Mouse (Mus musculus): ENCODE data around the gene Gls2. TPM values are rescaled to one million over a fixed set of nuclear protein-coding genes. Genes with fewer than 3 reads are reported as not detected.
A peak's percentile ranks its signal among the peaks of the same experiment; 100 is the strongest.
"Not testable (repeated sequence)": the region's sequence is repeated elsewhere in the genome, so short reads cannot be mapped to it uniquely, and the experiment has no call there.

The Gls2 gene
- 3.2 and 3.7 TPM in 2 replicates for polyA plus RNA-seq (2015; fragmentation: Nextera tagmentation; extraction: Ambion mirVana)

DNA sequence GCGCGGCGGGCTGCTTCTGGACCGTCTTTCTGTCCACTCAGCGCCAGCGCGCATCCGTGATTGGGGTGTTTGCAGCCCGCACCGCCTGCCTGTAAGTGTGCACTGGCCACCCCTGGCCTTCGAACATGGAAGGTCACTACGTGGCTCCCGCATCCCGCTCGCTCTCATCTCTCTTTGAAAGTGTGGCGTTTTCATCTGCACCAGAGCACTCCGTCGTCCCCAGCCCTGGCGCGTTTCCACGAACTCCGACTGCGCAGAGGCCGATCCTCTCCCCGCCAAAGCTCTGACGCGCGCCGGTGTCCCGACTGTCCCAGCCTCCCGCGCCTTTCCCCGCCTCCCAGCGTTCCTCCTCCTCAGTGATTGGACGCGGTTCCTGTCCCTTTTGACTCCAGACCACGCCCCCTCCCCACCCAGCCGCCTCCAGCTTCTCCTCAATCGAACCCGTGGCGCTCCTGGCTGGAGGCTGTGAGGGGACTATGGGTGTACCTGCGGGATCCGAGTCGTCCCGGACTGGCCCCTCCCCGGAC, at the start of gene Gls2:
Gene Gls2, plus strand, starts transcription at position 434 of the 527 bp plus-strand sequence.
- peak within 1 kb of the TSS; percentile 99 for H3K4me2 ChIP-seq (ENCODE audit: low read depth, low read length)
- under 1% methylated on average over 46 of the region's 46 CpGs for WGBS
- peak; percentile 97 for ATAC-seq (ENCODE audit: insufficient read depth, low FRiP score)
- H3K27ac ChIP-seq (ENCODE audit: low read length): no peak within 1 kb of the TSS
- peaks cover 7% of the 10 kb centered on the region for H3K27me3 ChIP-seq (ENCODE audit: control insufficient read depth, insufficient read depth, low read length)
- peak within 1 kb of the TSS; percentile 75 for H3K4me3 ChIP-seq (replicated peaks; ENCODE audit: low read length)
- H3K4me1 ChIP-seq (ENCODE audit: control insufficient read depth, insufficient read depth, low read length): peaks cover 8% of the 10 kb centered on the region; the same call in 1 of the 2 replicates
- no peaks in the 10 kb centered on the region for H3K9me3 ChIP-seq (replicated peaks; ENCODE audit: control insufficient read depth, low read length)
- no peaks in the 10 kb centered on the region for H3K36me3 ChIP-seq (ENCODE audit: control insufficient read depth, insufficient read depth, low read length)
- H3K9ac ChIP-seq (ENCODE audit: low read length): peak within 1 kb of the TSS; percentile 80

GRCm38 (mm10) chr10:128144961-128145360, 49.3 kb upstream of the Gls2 start:
- Histone ChIP-seq H3K9ac (ENCODE audit: low read length) (no peak overlapping the region), H3K4me3 (replicated peaks; ENCODE audit: low read length) (no peak overlapping the region), H3K27me3 (ENCODE audit: control insufficient read depth, insufficient read depth, low read length) (no peaks in the 10 kb centered on the region), H3K4me1 (ENCODE audit: control insufficient read depth, insufficient read depth, low read length) (peaks cover 9% of the 10 kb centered on the region; the same call in 1 of the 2 replicates), H3K36me3 (ENCODE audit: control insufficient read depth, insufficient read depth, low read length) (0 out of 2 replicates have a peak, but pooled peaks cover 3% of the 10 kb centered on the region), H3K27ac (ENCODE audit: low read length) (peak overlapping the region; percentile 79; the same call in 1 of the 2 replicates), H3K9me3 (replicated peaks; ENCODE audit: control insufficient read depth, low read length) (no peaks in the 10 kb centered on the region), H3K4me2 (ENCODE audit: low read depth, low read length) (no peak overlapping the region)
- 73% methylated on average over 2 of the region's 2 CpGs for whole genome bisulfite sequencing
- ATAC-seq (ENCODE audit: insufficient read depth, low FRiP score): no peak

- Histone ChIP-seq H3K4me1 (ENCODE audit: control insufficient read depth, insufficient read depth, low read length) (peaks cover 20% of the 10 kb centered on the region; the same call in 1 of the 2 replicates), H3K4me2 (ENCODE audit: low read depth, low read length) (peak overlapping the region; percentile 37), H3K4me3 (replicated peaks; ENCODE audit: low read length) (peak overlapping the region; percentile 20; the same call in 1 of the 2 replicates), H3K36me3 (ENCODE audit: control insufficient read depth, insufficient read depth, low read length) (no peaks in the 10 kb centered on the region), H3K27me3 (ENCODE audit: control insufficient read depth, insufficient read depth, low read length) (no peaks in the 10 kb centered on the region), H3K9me3 (replicated peaks; ENCODE audit: control insufficient read depth, low read length) (no peaks in the 10 kb centered on the region), H3K9ac (ENCODE audit: low read length) (peak overlapping the region; percentile 13; the same call in 1 of the 2 replicates), H3K27ac (ENCODE audit: low read length) (peak overlapping the region; percentile 77)
- ATAC-seq (ENCODE audit: insufficient read depth, low FRiP score): no peak
- WGBS: 62% methylated on average over 5 of the region's 5 CpGs
Measured at GRCm38 (mm10) chr10:128148789-128149365, 45.4 kb upstream of the Gls2 start.

DNA sequence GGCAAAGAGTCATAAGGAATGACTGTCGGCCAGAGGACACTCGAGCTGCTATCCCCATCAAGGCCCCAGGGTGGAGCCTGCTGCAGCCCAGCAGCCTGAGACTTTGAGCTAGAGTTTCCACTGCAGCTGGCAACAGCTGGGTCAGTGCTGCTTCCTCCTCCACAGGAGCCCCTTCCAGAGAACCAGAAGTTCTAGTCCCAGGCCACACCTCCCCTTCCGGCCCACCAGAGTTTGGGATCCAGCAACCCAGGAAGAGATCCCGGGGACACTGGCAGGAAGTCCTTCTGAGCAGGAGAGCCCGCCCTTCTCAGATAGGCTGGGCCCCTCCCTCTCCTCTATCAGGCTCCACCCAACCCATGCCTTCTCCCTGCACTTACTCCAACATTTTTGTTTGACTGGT, 44.7 kb upstream of the Gls2 start:
- H3K4me2 ChIP-seq (ENCODE audit: low read depth, low read length): peak overlapping the region; percentile 37
- H3K27me3 ChIP-seq (ENCODE audit: control insufficient read depth, insufficient read depth, low read length): no peaks in the 10 kb centered on the region
- peaks cover 24% of the 10 kb centered on the region; the same call in 1 of the 2 replicates for H3K4me1 ChIP-seq (ENCODE audit: control insufficient read depth, insufficient read depth, low read length)
- no peaks in the 10 kb centered on the region for H3K9me3 ChIP-seq (replicated peaks; ENCODE audit: control insufficient read depth, low read length)
- peak overlapping the region; percentile 20 for H3K4me3 ChIP-seq (replicated peaks; ENCODE audit: low read length)
- no peaks in the 10 kb centered on the region for H3K36me3 ChIP-seq (ENCODE audit: control insufficient read depth, insufficient read depth, low read length)
- peak; percentile 97 for ATAC-seq (ENCODE audit: insufficient read depth, low FRiP score)
- peak overlapping the region; percentile 13; the same call in 1 of the 2 replicates for H3K9ac ChIP-seq (ENCODE audit: low read length)
- 0% methylated on average over 5 of the region's 5 CpGs for WGBS
- H3K27ac ChIP-seq (ENCODE audit: low read length): peak overlapping the region; percentile 77

DNA sequence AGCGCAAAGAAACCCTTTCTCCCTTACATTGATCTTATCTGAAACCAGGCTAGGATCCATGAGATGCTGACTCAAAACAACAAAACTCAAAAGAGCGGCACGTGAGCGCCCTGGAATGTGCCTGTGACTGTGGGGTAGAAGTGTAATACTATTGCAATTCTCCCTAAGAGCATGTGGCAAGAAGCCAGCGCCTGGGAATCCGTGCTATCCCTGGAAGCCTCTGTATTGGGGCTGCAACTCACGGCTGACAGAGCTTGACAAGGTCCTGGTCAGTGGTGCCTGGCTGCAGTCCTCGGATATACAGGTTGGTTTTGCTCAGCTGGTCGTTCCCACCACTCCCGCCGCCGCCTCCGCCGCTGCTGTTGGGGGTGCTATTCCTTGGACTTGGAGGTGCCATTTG, 43.3 kb upstream of the Gls2 start:
- peaks cover 24% of the 10 kb centered on the region; the same call in 1 of the 2 replicates for H3K4me1 ChIP-seq (ENCODE audit: control insufficient read depth, insufficient read depth, low read length)
- H3K9ac ChIP-seq (ENCODE audit: low read length): no peak overlapping the region
- H3K4me3 ChIP-seq (replicated peaks; ENCODE audit: low read length): no peak overlapping the region
- no peaks in the 10 kb centered on the region for H3K9me3 ChIP-seq (replicated peaks; ENCODE audit: control insufficient read depth, low read length)
- H3K27ac ChIP-seq (ENCODE audit: low read length): peak overlapping the region; percentile 77; the same call in 1 of the 2 replicates
- ATAC-seq (ENCODE audit: insufficient read depth, low FRiP score): no peak
- no peak overlapping the region for H3K4me2 ChIP-seq (ENCODE audit: low read depth, low read length)
- WGBS: 68% methylated on average over 14 of the region's 14 CpGs
- no peaks in the 10 kb centered on the region for H3K36me3 ChIP-seq (ENCODE audit: control insufficient read depth, insufficient read depth, low read length)
- H3K27me3 ChIP-seq (ENCODE audit: control insufficient read depth, insufficient read depth, low read length): no peaks in the 10 kb centered on the region

DNA sequence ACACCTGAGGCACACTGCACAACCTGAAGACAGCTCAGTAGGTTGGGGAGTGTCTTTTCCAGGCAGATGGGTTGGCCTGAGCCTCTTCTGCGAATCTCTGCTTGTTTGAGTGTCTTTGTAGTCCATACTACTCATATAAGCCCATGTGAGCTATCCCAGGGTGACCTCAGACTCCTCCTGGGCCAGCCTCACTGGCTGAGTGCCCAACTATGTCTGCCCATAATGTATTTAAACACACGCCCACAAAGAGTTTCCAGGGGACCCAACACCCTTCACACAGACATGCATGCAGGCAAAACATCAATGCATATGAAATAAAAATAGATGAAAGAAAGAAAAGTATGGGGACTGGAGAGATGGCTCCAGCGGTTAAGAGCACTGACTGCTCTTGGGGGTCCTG, 40.3 kb upstream of the Gls2 start:
- peaks cover 21% of the 10 kb centered on the region; the same call in 1 of the 2 replicates for H3K4me1 ChIP-seq (ENCODE audit: control insufficient read depth, insufficient read depth, low read length)
- no peaks in the 10 kb centered on the region for H3K27me3 ChIP-seq (ENCODE audit: control insufficient read depth, insufficient read depth, low read length)
- H3K27ac ChIP-seq (ENCODE audit: low read length): no peak overlapping the region
- 69% methylated on average over 3 of the region's 3 CpGs for WGBS
- H3K4me3 ChIP-seq (replicated peaks; ENCODE audit: low read length): no peak overlapping the region
- no peak for ATAC-seq (ENCODE audit: insufficient read depth, low FRiP score)
- no peak overlapping the region for H3K4me2 ChIP-seq (ENCODE audit: low read depth, low read length)
- H3K9ac ChIP-seq (ENCODE audit: low read length): no peak overlapping the region
- no peaks in the 10 kb centered on the region for H3K9me3 ChIP-seq (replicated peaks; ENCODE audit: control insufficient read depth, low read length)
- H3K36me3 ChIP-seq (ENCODE audit: control insufficient read depth, insufficient read depth, low read length): no peaks in the 10 kb centered on the region

- not testable (repeated sequence) for H3K9me3 ChIP-seq (replicated peaks; ENCODE audit: control insufficient read depth, low read length); H3K4me2 ChIP-seq (ENCODE audit: low read depth, low read length); H3K4me3 ChIP-seq (replicated peaks; ENCODE audit: low read length); H3K27ac ChIP-seq (ENCODE audit: low read length); ATAC-seq (ENCODE audit: insufficient read depth, low FRiP score); H3K27me3 ChIP-seq (ENCODE audit: control insufficient read depth, insufficient read depth, low read length); H3K4me1 ChIP-seq (ENCODE audit: control insufficient read depth, insufficient read depth, low read length); H3K36me3 ChIP-seq (ENCODE audit: control insufficient read depth, insufficient read depth, low read length); H3K9ac ChIP-seq (ENCODE audit: low read length)
- WGBS: 66% methylated on average over 2 of the region's 3 CpGs
Measured at GRCm38 (mm10) chr10:128165726-128166125, 28.5 kb upstream of the Gls2 start.

DNA sequence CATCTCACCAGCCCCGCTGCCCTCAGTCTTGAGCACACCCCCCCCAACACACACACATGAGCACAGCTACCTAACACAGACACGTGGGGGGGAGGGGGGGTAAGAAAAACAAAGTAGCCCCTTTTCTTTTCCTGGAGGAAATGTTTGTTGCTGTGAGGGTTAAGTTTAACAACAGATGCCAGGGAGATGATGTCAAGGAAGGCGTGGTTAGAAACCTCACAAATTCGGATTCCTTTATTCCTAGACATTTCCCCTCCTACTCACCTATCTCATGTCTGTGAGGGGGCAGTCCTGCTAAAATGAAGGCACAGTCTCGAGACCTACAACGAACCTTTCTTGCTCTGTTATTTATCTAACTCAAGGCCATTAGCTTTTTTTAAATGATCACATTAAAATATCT, 27.2 kb upstream of the Gls2 start:
- Histone ChIP-seq H3K4me1 (ENCODE audit: control insufficient read depth, insufficient read depth, low read length) (peaks cover 7% of the 10 kb centered on the region), H3K4me2 (ENCODE audit: low read depth, low read length) (no peak overlapping the region), H3K27ac (ENCODE audit: low read length) (peak overlapping the region; percentile 12; the same call in 1 of the 2 replicates), H3K27me3 (ENCODE audit: control insufficient read depth, insufficient read depth, low read length) (no peaks in the 10 kb centered on the region), H3K4me3 (replicated peaks; ENCODE audit: low read length) (no peak overlapping the region), H3K9ac (ENCODE audit: low read length) (peak overlapping the region; percentile 24; the same call in 1 of the 2 replicates), H3K36me3 (ENCODE audit: control insufficient read depth, insufficient read depth, low read length) (no peaks in the 10 kb centered on the region), H3K9me3 (replicated peaks; ENCODE audit: control insufficient read depth, low read length) (no peaks in the 10 kb centered on the region)
- WGBS: 32% methylated on average over 6 of the region's 6 CpGs
- ATAC-seq (ENCODE audit: insufficient read depth, low FRiP score): no peak

DNA sequence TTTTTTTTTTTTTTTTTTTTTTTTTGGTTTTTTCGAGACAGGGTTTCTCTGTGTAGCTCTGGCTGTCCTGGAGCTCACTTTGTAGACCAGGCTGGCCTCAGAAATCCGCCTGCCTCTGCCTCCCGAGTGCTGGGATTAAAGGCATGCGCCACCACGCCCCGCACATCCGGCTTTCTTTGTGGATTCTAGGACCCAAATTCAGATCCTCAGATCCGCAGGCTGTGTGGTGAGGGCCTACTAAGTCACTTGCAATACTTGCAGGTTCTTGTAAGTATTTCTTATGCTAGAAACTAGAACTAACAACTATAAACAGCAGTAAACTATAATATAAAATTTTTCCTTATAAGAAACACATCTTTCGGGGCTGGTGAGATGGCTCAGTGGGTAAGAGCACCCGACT, 22.9 kb upstream of the Gls2 start:
- not testable (repeated sequence) for H3K36me3 ChIP-seq (ENCODE audit: control insufficient read depth, insufficient read depth, low read length); H3K27me3 ChIP-seq (ENCODE audit: control insufficient read depth, insufficient read depth, low read length); H3K4me3 ChIP-seq (replicated peaks; ENCODE audit: low read length); H3K4me2 ChIP-seq (ENCODE audit: low read depth, low read length); H3K9ac ChIP-seq (ENCODE audit: low read length); ATAC-seq (ENCODE audit: insufficient read depth, low FRiP score); H3K27ac ChIP-seq (ENCODE audit: low read length); H3K9me3 ChIP-seq (replicated peaks; ENCODE audit: control insufficient read depth, low read length)
- 91% methylated on average over 10 of the region's 10 CpGs for WGBS
- peaks cover 20% of the 10 kb centered on the region for H3K4me1 ChIP-seq (ENCODE audit: control insufficient read depth, insufficient read depth, low read length)
